ENCODE assay signal across 15 mouse cellular contexts in genomic region chr12:79476413-79477046, GRCm38 (mm10).
DNase-seq lines count a peak whose midpoint lies in the region; ATAC-seq and TF ChIP-seq lines count a peak whose summit lies in the region.
"Had no signal": no experiment of that assay in that cellular context is flagged by ENCODE, and none has a peak within 500 bp of the region (broad histone marks: within the 10 kb centered on the region; RNA-seq: fewer than 3 reads in every experiment).

No protein-coding gene starts in this region.

- intact Hi-C loops in heart, postnatal 14 days (cut with DNase I) = no loop called here

- H3K9me3 ChIP-seq in limb, embryonic 12.5 days = no peaks in the 10 kb centered on the region
- no peaks in the 10 kb centered on the region for H3K9me3 ChIP-seq in limb, embryonic 10.5 days (replicated peaks)
- no peaks in the 10 kb centered on the region for H3K9me3 ChIP-seq in stomach, embryonic 15.5 days
- H3K9me3 ChIP-seq: neural tube, embryonic 13.5 days had no signal

- no peak overlapping the region for H3K9ac ChIP-seq in limb, embryonic 12.5 days (replicated peaks)
- H3K9ac ChIP-seq in stomach, embryonic 15.5 days = no peak overlapping the region
- H3K9ac ChIP-seq: hindbrain, embryonic 14.5 days; liver, embryonic 14.5 days; neural tube, embryonic 13.5 days had no signal

- H3K36me3 ChIP-seq in limb, embryonic 12.5 days = no peaks in the 10 kb centered on the region
- no peaks in the 10 kb centered on the region for H3K36me3 ChIP-seq in limb, embryonic 10.5 days
- no peaks in the 10 kb centered on the region for H3K36me3 ChIP-seq in stomach, embryonic 15.5 days
- H3K36me3 ChIP-seq: neural tube, embryonic 13.5 days had no signal

- no peak for TF ChIP-seq POLR2A in embryonic fibroblast, embryonic 13.5 days (IDR thresholded peaks at IDR 0.05; ENCODE audit: low read depth, low read length)

- peak; percentile 55 for DNase-seq in heart, adult 11 months
- no peak for DNase-seq in heart, postnatal 14 days
- no peak for DNase-seq in limb, embryonic 10.5 days (ENCODE audit: low spot score)
- DNase-seq in frontal cortex, postnatal 14 days (ENCODE audit: low spot score in 2 of 2) = no peak
- DNase-seq: cerebellum, adult 11 months; kidney, adult 9 months; spleen, adult 18-20 months; thymus, adult 18-20 months had no signal

- ATAC-seq in limb, embryonic 12.5 days (ENCODE audit: insufficient number of reproducible peaks, insufficient read depth, low FRiP score, low TSS enrichment, low read depth) = no peak
- ATAC-seq in stomach, embryonic 15.5 days (ENCODE audit: insufficient read depth, low FRiP score, low read depth) = no peak; the same call in 1 of the 2 replicates

- H3K4me2 ChIP-seq in limb, embryonic 12.5 days = no peak overlapping the region
- H3K4me2 ChIP-seq in stomach, embryonic 15.5 days = no peak overlapping the region
- H3K4me2 ChIP-seq: heart, embryonic 11.5 days; hindbrain, embryonic 14.5 days; neural tube, embryonic 13.5 days had no signal

- H3K27ac ChIP-seq in limb, embryonic 12.5 days = peak overlapping the region; percentile 41; the same call in 1 of the 2 replicates
- H3K27ac ChIP-seq in limb, embryonic 10.5 days = no peak overlapping the region
- peak overlapping the region; percentile 58 for H3K27ac ChIP-seq in embryonic fibroblast, embryonic 13.5 days (ENCODE audit: insufficient read depth, low read length)
- peak overlapping the region; percentile 73 for H3K27ac ChIP-seq in stomach, embryonic 15.5 days
- H3K27ac ChIP-seq: hindbrain, embryonic 14.5 days; liver, embryonic 14.5 days; neural tube, embryonic 13.5 days had no signal

- 49% methylated on average over 6 of the region's 6 CpGs for WGBS in limb, embryonic 12.5 days
- WGBS in limb, embryonic 10.5 days = 69% methylated on average over 6 of the region's 6 CpGs
- 40% methylated on average over 6 of the region's 6 CpGs for WGBS in stomach, embryonic 15.5 days

- no peaks in the 10 kb centered on the region for H3K27me3 ChIP-seq in limb, embryonic 12.5 days
- no peaks in the 10 kb centered on the region for H3K27me3 ChIP-seq in limb, embryonic 10.5 days (ENCODE audit: low read depth, poor library complexity, severe bottlenecking)
- no peaks in the 10 kb centered on the region for H3K27me3 ChIP-seq in stomach, embryonic 15.5 days (replicated peaks)
- H3K27me3 ChIP-seq: neural tube, embryonic 13.5 days had no signal

- TF ChIP-seq CTCF in embryonic fibroblast, embryonic 13.5 days (IDR thresholded peaks at IDR 0.05; ENCODE audit: borderline replicate concordance, insufficient read depth, low read length) = no peak

- no peak overlapping the region for H3K4me3 ChIP-seq in limb, embryonic 12.5 days (replicated peaks)
- no peak overlapping the region for H3K4me3 ChIP-seq in limb, embryonic 10.5 days
- no peak overlapping the region for H3K4me3 ChIP-seq in embryonic fibroblast, embryonic 13.5 days (ENCODE audit: insufficient read depth, low read length)
- no peak overlapping the region for H3K4me3 ChIP-seq in stomach, embryonic 15.5 days (replicated peaks)
- H3K4me3 ChIP-seq: neural tube, embryonic 13.5 days had no signal

- peaks cover 30% of the 10 kb centered on the region for H3K4me1 ChIP-seq in limb, embryonic 12.5 days (replicated peaks)
- peaks cover 27% of the 10 kb centered on the region for H3K4me1 ChIP-seq in limb, embryonic 10.5 days
- H3K4me1 ChIP-seq in embryonic fibroblast, embryonic 13.5 days (ENCODE audit: control insufficient read depth, insufficient read depth, low read length) = peaks cover 9% of the 10 kb centered on the region
- H3K4me1 ChIP-seq in stomach, embryonic 15.5 days = peaks cover 13% of the 10 kb centered on the region
- H3K4me1 ChIP-seq: neural tube, embryonic 13.5 days had no signal
